Mouse (Mus musculus) ES-Bruce4 (cell line): ENCODE data around the gene Ccdc162.

Source experiments
- CTCF ChIP-seq: IDR thresholded peaks from one replicate; pipeline ENCODE4 v1.8.1; 2011; ENCODE audit warnings: low read depth, low read length
- EP300 ChIP-seq: IDR thresholded peaks from 2 replicates; pipeline ENCODE4 v1.6.1; 2011; ENCODE audit warnings: low read depth, low read length; ENCODE audit not compliant: insufficient read depth
- POLR2A ChIP-seq: IDR thresholded peaks from one replicate; pipeline ENCODE4 v1.8.1; 2011; ENCODE audit warnings: low read length; ENCODE audit not compliant: insufficient read depth

- TF ChIP-seq CTCF (no peak), EP300 (no peak), POLR2A (no peak)
These were observed 196.6 kb downstream of the Ccdc162 start for GRCm38 (mm10) chr10:41519640-41520409.
